Mouse (Mus musculus) CH12.LX (cell line): ENCODE results near the gene C130050O18Rik.

Experiments
- CTCF ChIP-seq, 2 experiments: IDR thresholded peaks in 1 of 2; conservative IDR thresholded peaks in 1 of 2; 2 replicates each; pipeline ENCODE4 v1.5.1; 2011 to 2012; ENCODE audit warnings: low read depth in 2 of 2, low read length in 2 of 2, improper control_type of control experiment in 1 of 2, inconsistent platforms in 1 of 2, mild to moderate bottlenecking in 1 of 2, moderate library complexity in 1 of 2
- EP300 ChIP-seq: IDR thresholded peaks from 2 replicates; pipeline ENCODE4 v1.6.1; 2011; ENCODE audit warnings: low read length, improper control_type of control experiment
- MAX ChIP-seq: IDR thresholded peaks from 2 replicates; pipeline ENCODE4 v1.6.1; 2011; ENCODE audit warnings: low read length, improper control_type of control experiment
- MAZ ChIP-seq: IDR thresholded peaks from 2 replicates; pipeline ENCODE4 v1.6.1; 2012; ENCODE audit warnings: low read depth, mild to moderate bottlenecking, inconsistent platforms, low read length, improper control_type of control experiment, moderate library complexity
- MEF2A ChIP-seq: IDR thresholded peaks from 2 replicates; pipeline ENCODE4 v1.6.1; 2014; ENCODE audit warnings: low read depth, mild to moderate bottlenecking, inconsistent platforms, low read length, improper control_type of control experiment, borderline replicate concordance
- POLR2A ChIP-seq: IDR thresholded peaks from 2 replicates; pipeline ENCODE4 v1.6.1; 2011; ENCODE audit warnings: low read depth, mild to moderate bottlenecking, improper control_type of control experiment, low read length
- SIN3A ChIP-seq: IDR thresholded peaks from 2 replicates; pipeline ENCODE4 v1.6.1; 2012; ENCODE audit warnings: low read length, improper control_type of control experiment, inconsistent platforms
- USF2 ChIP-seq: conservative IDR thresholded peaks from 2 replicates; pipeline ENCODE4 v1.6.1; 2011; ENCODE audit warnings: low read depth, low read length, improper control_type of control experiment

GRCm38 (mm10) chr5:139386047-139386446 lies 19.0 kb upstream of the C130050O18Rik start:
- TF ChIP-seq CTCF (conservative IDR thresholded peaks at IDR 0.05 in 1 of 2, IDR thresholded peaks at IDR 0.05 in 1 of 2; ENCODE audit: low read depth in 2 of 2, low read length in 2 of 2), result no peak
- no peak for TF ChIP-seq USF2
- no peak for TF ChIP-seq MAX
- no peak for TF ChIP-seq MAZ
- no peak for TF ChIP-seq MEF2A
- no peak for TF ChIP-seq SIN3A
- TF ChIP-seq POLR2A, result no peak
- no peak for TF ChIP-seq EP300
